Mouse (Mus musculus): ENCODE measurements around the gene Smc3. TPM values are rescaled to one million over a fixed set of nuclear protein-coding genes. Genes with fewer than 3 reads are reported as not detected.

Smc3 gene
- total and polyA plus RNA-seq, 2 experiments from 2014 or later = 26.1 to 45.7 TPM

DNA sequence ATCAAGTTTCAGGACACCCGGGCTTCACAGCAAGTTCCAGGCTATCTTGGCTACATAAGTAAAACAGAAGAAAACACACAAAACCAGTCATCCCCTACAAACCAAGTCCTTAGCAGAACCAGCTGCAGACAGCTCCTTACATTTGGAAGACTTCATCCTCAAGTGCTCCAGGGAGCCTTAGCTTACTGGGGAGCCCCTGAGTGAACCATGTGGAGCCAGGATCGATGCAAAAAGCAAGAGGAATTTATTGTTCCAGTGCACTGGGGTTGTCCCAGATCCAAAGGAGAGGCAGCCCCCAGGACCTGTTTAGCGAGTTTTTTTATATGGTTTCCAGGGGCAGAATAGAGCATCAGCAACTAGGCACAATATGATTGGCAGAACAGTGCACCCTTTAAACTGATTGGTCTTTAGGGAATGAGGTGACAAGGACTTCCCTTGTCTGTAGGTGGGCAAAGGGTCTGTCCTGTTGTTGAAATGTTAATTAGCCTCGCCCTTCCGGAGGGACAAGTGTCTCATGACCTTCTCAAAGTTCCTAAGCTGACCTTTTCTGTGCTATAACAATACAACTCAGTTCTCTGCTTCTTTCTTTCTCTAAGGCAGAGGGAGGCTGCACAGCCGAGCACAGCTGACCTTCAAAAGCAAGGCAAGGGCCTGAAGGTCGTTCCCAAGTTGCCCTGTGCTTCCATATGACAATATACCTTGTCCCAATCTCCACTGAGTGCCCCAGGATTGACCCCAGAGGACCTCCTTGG lies 3.3 kb upstream of the Smc3 start:
- ATAC-seq (ENCODE audit: low FRiP score) = no peak

DNA sequence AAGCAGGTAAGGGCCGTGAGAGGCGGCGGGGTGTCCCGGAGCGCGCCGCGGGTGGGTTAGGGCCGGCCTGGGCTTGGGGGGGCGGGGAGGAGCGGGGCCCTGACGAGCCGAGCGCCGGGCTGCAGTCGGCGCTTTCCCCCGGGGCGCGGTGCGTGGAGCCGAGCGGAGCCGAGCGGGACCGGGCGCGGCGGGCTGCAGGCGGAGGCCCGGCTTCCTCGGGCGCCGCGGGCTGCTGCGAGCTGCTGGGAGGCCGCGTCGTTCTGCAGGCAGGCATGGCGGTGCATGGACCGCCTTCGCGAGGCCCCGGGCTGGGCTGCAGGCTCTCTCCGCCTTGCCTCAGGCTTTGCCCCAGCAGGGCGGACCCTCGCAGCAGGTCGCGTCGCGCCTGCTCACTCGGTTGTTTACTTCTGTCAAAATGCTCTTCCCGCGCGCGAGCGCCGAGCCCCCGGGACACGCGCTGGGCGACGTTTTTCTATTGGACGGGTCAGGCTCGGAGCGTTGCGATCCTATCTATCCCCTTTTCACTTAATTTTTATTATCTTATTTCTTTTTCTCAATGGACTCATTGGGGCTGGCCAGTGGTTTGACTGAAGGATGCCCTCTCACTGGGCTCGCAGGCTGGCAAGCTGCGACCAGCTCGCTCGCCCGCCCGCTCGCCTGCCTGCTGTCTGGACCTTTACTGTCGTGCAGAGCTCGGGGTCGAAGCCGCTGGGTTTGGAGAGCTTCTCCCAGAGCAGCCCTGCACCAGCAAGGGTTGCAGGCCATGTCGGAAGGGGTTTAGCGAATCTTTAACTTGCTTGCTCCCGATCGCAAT lies 558 bp downstream of the Smc3 start:
- H3K27me3 ChIP-seq (ENCODE audit: insufficient read depth, low read length) = no peaks in the 10 kb centered on the region
- no peak for TF ChIP-seq CTCF (IDR thresholded peaks at IDR 0.05)
- no peaks in the 10 kb centered on the region for H3K9me3 ChIP-seq (ENCODE audit: low read length)
- peaks cover 7% of the 10 kb centered on the region for H3K4me1 ChIP-seq (ENCODE audit: insufficient read depth, low read length)
- peaks cover 2% of the 10 kb centered on the region; the same call in 1 of the 2 replicates for H3K36me3 ChIP-seq (ENCODE audit: insufficient read depth, low read length)
- DNase-seq (ENCODE audit: low spot score) = peak; percentile 70
- peak overlapping the region; percentile 66 for H3K9ac ChIP-seq (replicated peaks; ENCODE audit: low read length, poor library complexity, severe bottlenecking)
- H3K27ac ChIP-seq (ENCODE audit: low read depth, low read length) = peak overlapping the region; percentile 91
- under 1% methylated on average over 55 of the region's 82 CpGs for WGBS
- peak overlapping the region; percentile 90 for H3K4me2 ChIP-seq (ENCODE audit: low read depth, low read length, poor library complexity, severe bottlenecking)
- ATAC-seq (ENCODE audit: low FRiP score) = peak; percentile 76
- H3K4me3 ChIP-seq (ENCODE audit: low read depth, low read length) = peak overlapping the region; percentile 62

More for the DNA sequence above, 3.3 kb upstream of the Smc3 start:
- no peaks in the 10 kb centered on the region for H3K9me3 ChIP-seq (ENCODE audit: low read length)
- no peaks in the 10 kb centered on the region for H3K27me3 ChIP-seq (ENCODE audit: insufficient read depth, low read length)
- no peak overlapping the region for H3K4me3 ChIP-seq (ENCODE audit: low read depth, low read length)
- no peak overlapping the region for H3K9ac ChIP-seq (replicated peaks; ENCODE audit: low read length, poor library complexity, severe bottlenecking)
- WGBS = 61% methylated on average over 7 of the region's 7 CpGs
- no peaks in the 10 kb centered on the region for H3K36me3 ChIP-seq (ENCODE audit: insufficient read depth, low read length)
- DNase-seq (ENCODE audit: low spot score) = no peak
- H3K4me1 ChIP-seq (ENCODE audit: insufficient read depth, low read length) = peaks cover 2% of the 10 kb centered on the region; the same call in 1 of the 2 replicates
- H3K4me2 ChIP-seq (ENCODE audit: low read depth, low read length, poor library complexity, severe bottlenecking) = no peak overlapping the region
- no peak for TF ChIP-seq CTCF (IDR thresholded peaks at IDR 0.05)
- no peak overlapping the region for H3K27ac ChIP-seq (ENCODE audit: low read depth, low read length)

DNA sequence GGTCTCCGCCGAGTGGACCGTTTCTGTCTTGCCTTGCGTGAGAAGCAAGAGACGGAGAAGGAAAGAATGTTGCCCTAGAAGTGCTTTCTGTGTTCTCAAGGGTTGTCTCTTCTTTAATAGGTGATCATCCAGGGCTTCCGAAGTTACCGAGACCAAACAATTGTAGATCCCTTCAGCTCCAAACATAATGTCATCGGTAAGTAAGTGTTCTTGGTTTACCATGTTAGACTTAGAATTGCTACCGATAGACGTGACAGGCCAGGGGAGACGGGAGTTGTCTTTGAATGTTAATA lies 1.1 kb downstream of the Smc3 start:
- 9% methylated on average over 11 of the region's 11 CpGs for WGBS
- Histone ChIP-seq H3K27me3 (ENCODE audit: insufficient read depth, low read length) (no peaks in the 10 kb centered on the region), H3K27ac (ENCODE audit: low read depth, low read length) (no peak overlapping the region), H3K4me2 (ENCODE audit: low read depth, low read length, poor library complexity, severe bottlenecking) (peak overlapping the region; percentile 90), H3K4me3 (ENCODE audit: low read depth, low read length) (peak overlapping the region; percentile 62), H3K4me1 (ENCODE audit: insufficient read depth, low read length) (peaks cover 7% of the 10 kb centered on the region), H3K9ac (replicated peaks; ENCODE audit: low read length, poor library complexity, severe bottlenecking) (peak overlapping the region; percentile 66), H3K36me3 (ENCODE audit: insufficient read depth, low read length) (peaks cover 2% of the 10 kb centered on the region; the same call in 1 of the 2 replicates), H3K9me3 (ENCODE audit: low read length) (no peaks in the 10 kb centered on the region)
- TF ChIP-seq CTCF (IDR thresholded peaks at IDR 0.05) = no peak
- ATAC-seq (ENCODE audit: low FRiP score) (no peak), DNase-seq (ENCODE audit: low spot score) (no peak)

DNA sequence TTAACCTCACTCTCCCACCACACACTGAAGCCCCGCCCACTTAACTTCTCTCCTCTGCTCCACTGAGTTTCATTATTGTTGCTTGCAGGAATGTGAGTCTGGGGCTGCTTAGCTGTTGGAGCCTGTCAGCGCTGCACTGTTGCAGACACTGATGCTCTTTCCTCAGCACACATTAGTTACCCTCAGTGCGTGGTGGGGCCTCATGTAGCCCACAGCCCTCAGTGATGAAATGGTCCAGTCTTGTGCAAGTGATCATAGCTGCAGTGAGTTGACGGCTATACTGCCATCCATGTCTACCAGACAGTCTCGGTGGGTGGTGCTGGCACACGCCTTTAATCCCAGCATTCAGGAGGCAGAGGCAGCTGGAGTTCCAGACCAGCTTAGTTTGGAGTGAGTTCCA lies 8.7 kb downstream of the Smc3 start:
- Histone ChIP-seq H3K27me3 (ENCODE audit: insufficient read depth, low read length) (no peaks in the 10 kb centered on the region), H3K4me1 (ENCODE audit: insufficient read depth, low read length) (no peaks in the 10 kb centered on the region), H3K9ac (replicated peaks; ENCODE audit: low read length, poor library complexity, severe bottlenecking) (no peak overlapping the region), H3K27ac (ENCODE audit: low read depth, low read length) (no peak overlapping the region), H3K9me3 (ENCODE audit: low read length) (no peaks in the 10 kb centered on the region), H3K36me3 (ENCODE audit: insufficient read depth, low read length) (peaks cover 2% of the 10 kb centered on the region; the same call in 1 of the 2 replicates), H3K4me3 (ENCODE audit: low read depth, low read length) (no peak overlapping the region), H3K4me2 (ENCODE audit: low read depth, low read length, poor library complexity, severe bottlenecking) (no peak overlapping the region)
- DNase-seq (ENCODE audit: low spot score) (no peak), ATAC-seq (ENCODE audit: low FRiP score) (no peak)
- no peak for TF ChIP-seq CTCF (IDR thresholded peaks at IDR 0.05)
- whole genome bisulfite sequencing = 41% methylated on average over 6 of the region's 6 CpGs

DNA sequence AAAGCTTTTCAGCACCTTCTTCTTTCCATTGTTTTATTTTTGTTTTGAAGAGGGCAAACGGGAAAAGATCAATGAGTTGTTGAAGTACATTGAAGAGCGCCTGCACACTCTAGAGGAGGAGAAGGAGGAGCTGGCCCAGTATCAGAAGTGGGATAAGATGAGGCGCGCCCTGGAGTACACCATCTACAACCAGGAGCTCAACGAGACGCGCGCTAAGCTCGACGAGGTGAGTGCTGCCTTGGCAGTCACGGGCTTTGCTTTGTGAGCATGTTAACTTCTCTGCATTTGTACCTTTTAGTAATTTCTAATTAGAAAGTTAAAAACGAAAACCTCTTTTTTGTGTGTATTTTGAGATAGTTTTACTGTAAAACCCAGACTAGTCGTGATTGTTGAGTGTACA lies 21.5 kb downstream of the Smc3 start:
- DNase-seq (ENCODE audit: low spot score) (no peak), ATAC-seq (ENCODE audit: low FRiP score) (no peak)
- Histone ChIP-seq H3K4me1 (ENCODE audit: insufficient read depth, low read length) (no peaks in the 10 kb centered on the region), H3K27me3 (ENCODE audit: insufficient read depth, low read length) (no peaks in the 10 kb centered on the region), H3K4me3 (ENCODE audit: low read depth, low read length) (no peak overlapping the region), H3K9me3 (ENCODE audit: low read length) (no peaks in the 10 kb centered on the region), H3K27ac (ENCODE audit: low read depth, low read length) (no peak overlapping the region), H3K9ac (replicated peaks; ENCODE audit: low read length, poor library complexity, severe bottlenecking) (no peak overlapping the region), H3K4me2 (ENCODE audit: low read depth, low read length, poor library complexity, severe bottlenecking) (no peak overlapping the region), H3K36me3 (ENCODE audit: insufficient read depth, low read length) (peaks cover 40% of the 10 kb centered on the region)
- no peak for TF ChIP-seq CTCF (IDR thresholded peaks at IDR 0.05)
- 92% methylated on average over 13 of the region's 13 CpGs for WGBS

DNA sequence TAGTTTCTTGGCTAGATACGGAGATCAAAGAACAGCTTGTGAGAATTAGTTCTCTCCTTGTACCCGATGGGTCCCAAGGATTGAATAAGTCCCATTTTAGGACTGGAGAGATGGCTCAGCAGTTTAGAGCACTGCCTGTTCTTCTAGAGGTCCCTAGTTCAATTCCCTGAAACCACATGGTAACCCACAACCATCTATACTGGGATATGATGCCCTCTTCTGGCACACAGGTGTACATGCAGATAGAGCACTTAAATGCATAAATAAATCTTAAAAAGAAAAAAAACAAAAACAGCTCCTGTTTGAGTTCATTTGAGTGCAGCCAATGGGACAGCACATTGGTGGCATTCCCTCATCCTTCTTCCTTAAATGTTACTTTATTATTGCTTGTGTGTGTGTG lies 37.8 kb downstream of the Smc3 start:
- ATAC-seq (ENCODE audit: low FRiP score) = no peak
- no peaks in the 10 kb centered on the region for H3K9me3 ChIP-seq (ENCODE audit: low read length)
- peak; percentile 62 for TF ChIP-seq CTCF (IDR thresholded peaks at IDR 0.05)
- DNase-seq (ENCODE audit: low spot score) = no peak
- no peak overlapping the region for H3K4me2 ChIP-seq (ENCODE audit: low read depth, low read length, poor library complexity, severe bottlenecking)
- no peaks in the 10 kb centered on the region for H3K27me3 ChIP-seq (ENCODE audit: insufficient read depth, low read length)
- H3K4me1 ChIP-seq (ENCODE audit: insufficient read depth, low read length) = no peaks in the 10 kb centered on the region
- H3K4me3 ChIP-seq (ENCODE audit: low read depth, low read length) = no peak overlapping the region
- H3K9ac ChIP-seq (replicated peaks; ENCODE audit: low read length, poor library complexity, severe bottlenecking) = no peak overlapping the region
- peaks cover 64% of the 10 kb centered on the region for H3K36me3 ChIP-seq (ENCODE audit: insufficient read depth, low read length)
- 91% methylated on average over 2 of the region's 2 CpGs for WGBS
- no peak overlapping the region for H3K27ac ChIP-seq (ENCODE audit: low read depth, low read length)

All from midbrain, postnatal 0 days (tissue).